Mouse (Mus musculus) limb, embryonic 14.5 days (tissue): Measurements from ENCODE around the gene Gm20388. TPM values are rescaled to one million over a fixed set of nuclear protein-coding genes. Genes with fewer than 3 reads are reported as not detected.

Source experiments
- ATAC-seq: fragments of 200-750 bp; cut with Nextera tagmentation; 2 replicates; pipeline ENCODE4 v1.8.0; 2017; ENCODE audit warnings: low read depth, moderate number of reproducible peaks, moderate TSS enrichment; ENCODE audit not compliant: low FRiP score
- DNase-seq: peaks from one replicate; pipeline ENCODE4 v3.0.0-alpha.2; 2015; ENCODE audit warnings: low spot score
- H3K27ac ChIP-seq: fragments of 300-500 bp; sonication (generic); replicated peaks from 2 replicates; pipeline ENCODE4 v1.5.1; 2014; ENCODE audit warnings: low read depth, mild to moderate bottlenecking, low read length, moderate library complexity, mixed read lengths
- H3K27me3 ChIP-seq: fragments of 300-500 bp; sonication (generic); 2 replicates; pipeline ENCODE4 v1.6.1; 2014; ENCODE audit warnings: low read length, mixed read lengths; ENCODE audit not compliant: control insufficient read depth, insufficient read depth
- H3K36me3 ChIP-seq: fragments of 300-500 bp; sonication (generic); 2 replicates; pipeline ENCODE4 v1.6.1; 2014; ENCODE audit warnings: mild to moderate bottlenecking, low read length, moderate library complexity, mixed read lengths; ENCODE audit not compliant: control insufficient read depth, insufficient read depth
- H3K4me1 ChIP-seq: fragments of 300-500 bp; sonication (generic); 2 replicates; pipeline ENCODE4 v1.6.1; 2014; ENCODE audit warnings: antibody characterized with exemption, low read length, mixed read lengths; ENCODE audit not compliant: control insufficient read depth, insufficient read depth
- H3K4me2 ChIP-seq: fragments of 300-500 bp; sonication (generic); replicated peaks from 2 replicates; pipeline ENCODE4 v1.6.1; 2014; ENCODE audit warnings: low read depth, mild to moderate bottlenecking, low read length, moderate library complexity; ENCODE audit not compliant: severe bottlenecking
- H3K4me3 ChIP-seq: fragments of 300-500 bp; sonication (generic); replicated peaks from 2 replicates; pipeline ENCODE4 v1.5.1; 2014; ENCODE audit warnings: low read length
- H3K9ac ChIP-seq: fragments of 300-500 bp; sonication (generic); 2 replicates; pipeline ENCODE4 v1.6.1; 2014; ENCODE audit warnings: mild to moderate bottlenecking, low read depth, low read length, moderate library complexity; ENCODE audit not compliant: severe bottlenecking
- H3K9me3 ChIP-seq: fragments of 300-500 bp; sonication (generic); 2 replicates; pipeline ENCODE4 v1.6.1; 2016; ENCODE audit warnings: low read length; ENCODE audit not compliant: control insufficient read depth
- POLR2A ChIP-seq: fragments of 200-500 bp; IDR thresholded peaks from 2 replicates; pipeline ENCODE4 v1.8.0; 2012; ENCODE audit warnings: inconsistent platforms, mild to moderate bottlenecking, moderate library complexity, borderline replicate concordance; ENCODE audit not compliant: insufficient read depth, insufficient read length; ENCODE audit errors: extremely low read depth
- WGBS: fragments of 180-500 bp; shearing (Covaris S2); extraction: QIAGEN DNeasy Blood & Tissue Kit; methylation state at CpG from one replicate; pipeline ENCODE4 v1.1.7; 2014; 5-methylcytosine and 5-hydroxymethylcytosine counted together
- polyA plus RNA-seq, 2 experiments: library from polyadenylated mRNA; depleted of rRNA in 1 of 2; stranded (reverse) in 1 of 2; unstranded in 1 of 2; fragments of >200 nt; fragmentation: Nextera tagmentation in 1 of 2; extraction: Ambion mirVana in 1 of 2; gene quantifications; 2 replicates each; pipeline versions ENCODE4 v1.2.1 to v1.2.3; 2012 to 2014

Gm20388 gene
- polyA plus RNA-seq, 2 experiments: 1.9 to 49.9 TPM

DNA sequence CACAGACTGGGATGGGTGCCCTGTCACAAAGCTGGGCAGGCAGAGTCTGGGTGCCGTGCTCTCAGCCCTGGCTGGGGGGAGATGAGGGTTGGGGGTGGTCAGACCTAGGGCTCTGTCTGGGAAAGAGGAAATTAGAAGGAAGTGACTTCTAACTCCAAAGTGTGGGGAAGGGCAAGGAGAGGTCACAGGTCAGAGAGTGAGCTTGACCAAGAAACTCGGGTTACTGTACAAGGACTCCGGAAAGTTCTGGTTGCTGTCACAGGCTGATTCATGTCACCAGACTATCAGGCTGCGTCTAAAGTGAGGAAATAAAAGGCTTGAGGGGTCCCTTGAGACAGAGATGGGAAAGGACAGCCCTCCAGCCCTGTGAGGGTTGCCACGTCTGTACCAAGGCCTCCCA is 1408.8 kb downstream of the Gm20388 start:
- 61% methylated on average over 5 of the region's 5 CpGs for WGBS
- no peaks in the 10 kb centered on the region for H3K9me3 ChIP-seq
- TF ChIP-seq POLR2A: no peak
- H3K27me3 ChIP-seq: no peaks in the 10 kb centered on the region
- no peak overlapping the region for H3K9ac ChIP-seq
- H3K4me2 ChIP-seq: no peak overlapping the region
- H3K27ac ChIP-seq: no peak overlapping the region
- ATAC-seq (no peak), DNase-seq (no peak)
- H3K4me1 ChIP-seq: no peaks in the 10 kb centered on the region; the same call in 1 of the 2 replicates
- no peak overlapping the region for H3K4me3 ChIP-seq
- no peaks in the 10 kb centered on the region for H3K36me3 ChIP-seq

DNA sequence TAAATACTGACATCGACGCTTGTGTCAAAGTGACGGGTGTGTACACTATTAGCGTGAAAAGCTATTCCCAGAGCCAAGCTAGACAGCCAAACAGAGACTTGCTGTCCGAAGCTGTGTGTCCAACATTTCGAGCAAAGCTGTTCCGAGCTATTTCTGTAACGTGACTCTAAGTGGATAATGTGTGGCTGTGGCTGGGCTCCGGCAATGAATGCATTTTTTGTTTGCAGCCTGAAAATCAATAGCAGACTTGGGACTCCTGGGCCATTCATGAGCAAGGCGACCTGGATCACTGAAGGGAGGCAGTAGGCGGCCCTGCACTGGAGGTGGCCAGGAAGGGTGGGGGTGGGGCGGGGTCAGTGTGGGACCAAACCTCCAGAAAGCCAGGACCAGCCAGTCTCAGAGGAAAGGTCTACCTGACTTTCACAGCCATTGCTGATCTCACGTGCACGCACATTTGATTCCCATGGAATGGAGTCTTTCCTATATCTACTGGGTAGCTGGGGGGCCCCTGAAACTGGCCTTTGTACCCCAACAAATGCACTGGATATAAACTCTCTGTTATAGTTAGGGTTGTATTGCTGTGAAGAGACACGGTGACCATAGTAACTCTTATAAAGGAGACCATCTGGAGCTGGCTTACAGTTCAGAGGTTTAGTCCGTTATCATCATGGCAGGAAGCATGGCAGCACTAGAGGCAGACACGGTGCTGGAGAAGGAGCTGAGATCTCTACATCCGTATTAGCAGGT is 1415.7 kb downstream of the Gm20388 start:
- Histone ChIP-seq H3K27ac (no peak overlapping the region; the same call in 1 of the 2 replicates), H3K9me3 (no peaks in the 10 kb centered on the region), H3K27me3 (no peaks in the 10 kb centered on the region), H3K36me3 (no peaks in the 10 kb centered on the region), H3K9ac (no peak overlapping the region), H3K4me2 (no peak overlapping the region), H3K4me1 (peaks cover 10% of the 10 kb centered on the region), H3K4me3 (no peak overlapping the region)
- no peak for DNase-seq
- ATAC-seq: no peak
- 41% methylated on average over 18 of the region's 18 CpGs for WGBS
- no peak for TF ChIP-seq POLR2A

DNA sequence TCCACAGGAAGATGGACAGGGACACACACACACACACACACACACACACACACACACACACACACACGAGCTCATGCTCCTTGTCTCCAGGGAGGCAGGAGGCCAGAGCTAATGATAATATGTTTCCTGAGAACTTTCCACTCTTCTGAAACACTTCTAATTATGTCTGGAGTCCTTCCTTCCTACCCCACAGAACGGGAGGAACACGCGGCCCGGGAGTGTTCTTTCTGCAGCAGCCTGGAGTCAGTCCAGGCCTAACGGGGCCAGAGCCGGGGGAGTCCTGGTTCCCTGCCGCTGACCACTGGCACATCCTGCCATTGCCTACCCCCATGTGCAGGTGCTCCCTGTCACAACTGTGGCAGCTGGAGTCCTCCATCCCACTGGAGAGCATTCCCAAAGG is 1421.8 kb downstream of the Gm20388 start:
- no peak for ATAC-seq
- no peak overlapping the region for H3K9ac ChIP-seq
- H3K4me1 ChIP-seq: peaks cover 13% of the 10 kb centered on the region; the same call in 1 of the 2 replicates
- no peak overlapping the region for H3K4me3 ChIP-seq
- H3K9me3 ChIP-seq: peaks cover 3% of the 10 kb centered on the region; the same call in 1 of the 2 replicates
- H3K36me3 ChIP-seq: no peaks in the 10 kb centered on the region
- DNase-seq: no peak
- H3K4me2 ChIP-seq: no peak overlapping the region
- 36% methylated on average over 8 of the region's 8 CpGs for WGBS
- TF ChIP-seq POLR2A: no peak
- no peak overlapping the region for H3K27ac ChIP-seq
- no peaks in the 10 kb centered on the region for H3K27me3 ChIP-seq

DNA sequence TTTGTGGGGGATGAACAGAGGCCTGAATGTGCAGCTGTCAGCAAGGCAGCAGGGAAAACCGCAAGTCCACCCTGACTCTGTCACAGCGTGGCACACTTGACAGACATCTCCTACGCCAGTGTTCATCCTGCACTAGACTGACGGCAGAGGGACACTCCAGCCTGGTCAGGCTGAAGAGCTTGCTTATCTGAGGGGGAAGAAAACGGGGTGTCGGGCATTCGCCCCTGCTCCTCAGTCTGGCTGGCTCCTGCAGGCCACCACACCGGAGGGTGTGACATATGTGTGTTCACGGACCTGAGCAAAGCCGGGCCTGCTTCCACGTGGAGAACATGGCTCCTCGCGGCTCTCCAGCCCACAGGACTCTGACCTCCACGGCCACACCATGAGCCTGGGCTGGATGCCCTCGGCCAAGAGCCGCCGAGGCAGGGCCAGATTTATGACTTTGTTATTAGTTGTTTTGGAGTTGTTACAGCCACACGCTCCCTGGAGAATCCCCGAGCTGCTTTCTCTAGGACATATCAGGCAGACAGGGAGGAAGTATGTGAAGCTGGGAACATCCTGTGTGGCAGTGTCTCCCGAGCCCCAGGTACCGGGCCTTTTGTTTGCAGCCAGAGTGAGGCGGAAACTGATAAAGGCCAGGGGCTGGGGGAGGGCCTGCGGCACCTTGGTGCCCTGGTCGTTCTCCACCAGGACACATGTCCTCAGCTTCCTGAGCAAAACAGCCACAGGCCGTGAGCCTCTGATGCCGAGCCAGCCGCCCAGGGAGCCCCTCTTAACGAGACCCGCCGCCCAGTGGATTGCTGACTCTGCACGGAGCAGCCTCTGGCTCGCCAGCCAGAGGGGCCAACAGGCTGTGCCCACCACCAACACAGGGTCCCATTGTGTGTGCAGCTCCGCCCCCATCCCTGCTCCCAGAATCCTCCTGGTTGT is 1424.1 kb downstream of the Gm20388 start:
- Histone ChIP-seq H3K4me2 (no peak overlapping the region), H3K36me3 (no peaks in the 10 kb centered on the region), H3K9me3 (peaks cover 3% of the 10 kb centered on the region; the same call in 1 of the 2 replicates), H3K4me1 (peaks cover 13% of the 10 kb centered on the region; the same call in 1 of the 2 replicates), H3K27ac (peak overlapping the region; percentile 14), H3K27me3 (no peaks in the 10 kb centered on the region), H3K9ac (peak overlapping the region; percentile 21; the same call in 1 of the 2 replicates), H3K4me3 (no peak overlapping the region)
- 31% methylated on average over 33 of the region's 33 CpGs for WGBS
- TF ChIP-seq POLR2A: no peak
- peak; percentile 68; the same call in 1 of the 2 replicates for ATAC-seq
- peak; percentile 39 for DNase-seq

DNA sequence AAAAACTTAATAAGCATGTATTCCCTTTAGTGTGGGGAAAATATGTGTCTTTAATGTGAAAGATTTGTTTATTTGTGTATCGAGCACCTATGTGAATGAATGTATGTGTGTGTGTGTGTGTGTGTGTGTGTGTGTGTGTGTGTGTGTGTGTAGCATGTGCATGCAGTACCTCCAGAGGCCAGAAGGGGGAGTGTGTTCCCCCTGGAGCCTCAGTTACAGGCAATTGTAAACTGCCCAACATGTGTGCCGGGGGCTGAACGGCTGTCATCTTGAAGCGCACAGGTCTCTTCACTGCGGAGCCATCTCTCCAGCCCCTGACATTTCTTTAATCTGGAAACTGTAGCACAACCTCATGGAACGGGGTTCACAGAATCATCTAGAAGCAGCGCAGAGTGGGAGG is 1425.0 kb downstream of the Gm20388 start:
- H3K27me3 ChIP-seq: no peaks in the 10 kb centered on the region

More for the DNA sequence above, 1425.0 kb downstream of the Gm20388 start:
- H3K36me3 ChIP-seq: no peaks in the 10 kb centered on the region
- H3K4me3 ChIP-seq: no peak overlapping the region
- H3K9ac ChIP-seq: no peak overlapping the region
- peaks cover 3% of the 10 kb centered on the region; the same call in 1 of the 2 replicates for H3K9me3 ChIP-seq
- TF ChIP-seq POLR2A: no peak
- no peak overlapping the region for H3K27ac ChIP-seq
- 97% methylated on average over 7 of the region's 7 CpGs for whole genome bisulfite sequencing
- no peak overlapping the region for H3K4me2 ChIP-seq
- ATAC-seq: no peak
- DNase-seq: no peak
- H3K4me1 ChIP-seq: peaks cover 13% of the 10 kb centered on the region; the same call in 1 of the 2 replicates
